Mouse (Mus musculus) layer of hippocampus, adult 2 months (tissue): Measurements from ENCODE around the gene Cpe. TPM values are rescaled to one million over a fixed set of nuclear protein-coding genes. Genes with fewer than 3 reads are reported as not detected.
A peak's percentile ranks its signal among the peaks of the same experiment; 100 is the strongest.

Experiments
- DNase-seq, 2 experiments: peaks; one replicate each; pipeline ENCODE4 v3.0.0; 2022; ENCODE audit warnings: low spot score in 2 of 2
- H3K27ac ChIP-seq: fragments of 200-600 bp; 2 replicates; pipeline ENCODE4 v1.8.1; 2022
- H3K4me3 ChIP-seq: fragments of 200-600 bp; 2 replicates; pipeline ENCODE4 v1.8.1; 2022; ENCODE audit warnings: mild to moderate bottlenecking
- CTCF ChIP-seq: fragments of 200-600 bp; conservative IDR thresholded peaks from 2 replicates; pipeline ENCODE4 v1.8.1; 2022; ENCODE audit warnings: antibody characterized with exemption, mild to moderate bottlenecking, moderate library complexity
- total RNA-seq, 2 experiments: library from RNA; stranded (reverse); gene quantifications; 2 replicates each; pipeline ENCODE4 v1.2.3; 2021

The Cpe gene
- total RNA-seq, 2 experiments from 2014 or later, result 2,581 to 2,789 TPM

DNA sequence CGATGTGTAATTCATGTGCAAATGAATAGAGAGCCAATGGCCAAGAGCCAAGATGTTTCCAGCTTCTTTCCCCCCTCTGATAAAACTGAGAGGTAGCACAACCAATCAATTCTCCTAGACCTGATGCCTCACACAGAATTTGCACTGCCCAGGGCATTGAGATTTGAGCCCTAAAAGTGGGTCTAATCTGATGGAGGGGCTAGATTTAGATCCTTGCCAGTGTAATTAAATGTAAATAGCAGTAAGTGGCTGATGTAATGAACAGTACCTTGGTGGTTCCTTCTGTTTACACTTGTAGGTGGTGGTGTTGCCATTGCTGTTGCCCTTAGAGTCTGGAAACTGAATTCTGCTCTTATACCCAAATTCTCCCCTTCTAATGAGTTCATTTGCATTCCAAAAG is 52.3 kb downstream of the Cpe start:
- Histone ChIP-seq H3K4me3 (no peak overlapping the region), H3K27ac (peak overlapping the region; percentile 93)
- DNase-seq, result no peak
- no peak for TF ChIP-seq CTCF

- no peak for TF ChIP-seq CTCF
- no peak overlapping the region for H3K4me3 ChIP-seq
- DNase-seq, result no peak
- peak overlapping the region; percentile 93 for H3K27ac ChIP-seq
These were observed 53.2 kb downstream of the Cpe start for GRCm38 (mm10) chr8:64639676-64640075.

DNA sequence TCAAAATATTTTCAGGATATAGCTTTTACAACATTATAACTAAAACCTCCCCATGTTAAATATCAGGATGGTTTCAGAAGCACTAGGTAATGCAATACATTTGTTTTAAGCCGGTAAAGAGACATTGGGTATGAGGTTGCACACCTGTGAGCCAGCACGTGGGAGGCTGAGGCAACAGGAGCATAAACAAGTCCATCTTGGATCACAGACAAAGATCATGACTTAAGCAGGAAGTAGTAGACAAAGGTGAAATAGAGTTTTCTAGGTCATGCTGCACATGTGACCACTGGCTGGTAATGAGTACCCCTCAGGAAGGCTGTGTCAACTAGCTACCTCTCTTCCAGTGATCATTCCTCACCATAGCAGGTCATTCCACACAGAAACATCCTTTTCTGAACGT is 58.0 kb downstream of the Cpe start:
- TF ChIP-seq CTCF, result no peak
- no peak for DNase-seq
- H3K4me3 ChIP-seq, result no peak overlapping the region
- H3K27ac ChIP-seq, result peak overlapping the region; percentile 73

DNA sequence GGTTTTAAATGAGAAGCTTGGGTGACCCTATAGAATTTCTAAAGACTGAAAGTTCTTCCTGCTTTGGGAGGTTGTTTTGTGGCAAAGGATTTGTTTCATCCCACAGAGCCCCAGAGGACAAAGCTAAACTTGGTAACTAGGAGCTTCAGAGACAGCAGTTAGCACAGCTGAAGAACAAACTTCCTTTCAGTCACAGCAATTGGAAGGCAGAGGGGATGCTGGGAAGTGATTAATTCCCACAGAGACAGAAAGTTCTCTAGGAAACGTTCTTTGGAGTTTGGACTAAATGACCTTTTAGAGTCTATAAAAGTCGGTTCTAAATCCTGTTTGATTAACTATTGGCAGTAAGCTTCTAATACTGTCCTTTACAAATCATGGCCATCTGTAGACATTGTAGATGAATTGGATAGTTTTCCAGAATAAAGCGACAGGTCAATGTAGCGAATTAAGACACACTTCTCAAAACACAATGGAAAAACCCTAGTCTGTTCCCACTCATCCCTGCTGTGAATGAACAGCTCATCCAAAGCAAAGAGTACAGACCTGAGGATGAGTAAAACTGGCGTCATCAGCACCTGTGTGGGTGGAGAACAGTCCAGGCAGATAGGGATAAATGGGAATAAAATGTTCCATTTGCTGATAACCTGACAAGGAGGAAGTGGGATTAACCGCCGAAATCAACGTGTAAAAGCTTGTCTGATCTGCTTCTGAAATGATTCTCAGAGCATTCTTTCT is 58.6 kb downstream of the Cpe start:
- no peak for TF ChIP-seq CTCF
- Histone ChIP-seq H3K4me3 (no peak overlapping the region), H3K27ac (peak overlapping the region; percentile 73)
- DNase-seq, result peak; percentile 42 to 71

GRCm38 (mm10) chr8:64632169-64632568 is 60.7 kb downstream of the Cpe start:
- H3K27ac ChIP-seq, result peak overlapping the region; percentile 69; the same call in 1 of the 2 replicates
- TF ChIP-seq CTCF, result no peak
- H3K4me3 ChIP-seq, result no peak overlapping the region
- no peak for DNase-seq

DNA sequence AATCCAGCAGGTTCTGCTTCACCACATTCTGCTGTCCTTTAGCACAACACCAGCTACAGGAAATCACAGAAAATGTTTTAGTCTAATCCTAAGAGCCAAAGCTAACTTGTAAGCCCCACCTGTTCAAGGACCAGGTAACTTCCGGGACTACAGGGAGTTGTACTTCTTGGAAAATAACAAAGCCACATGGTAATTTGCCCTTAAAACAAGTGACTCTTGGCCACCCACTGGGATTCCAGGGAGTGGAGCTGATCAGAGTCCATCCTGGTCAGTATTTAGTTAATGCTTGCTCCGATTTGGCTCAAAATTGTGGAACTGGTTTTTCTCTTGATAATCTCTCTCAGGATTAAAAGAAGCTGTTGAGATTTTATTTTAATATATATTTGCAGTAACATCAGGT is 61.1 kb downstream of the Cpe start:
- DNase-seq, result no peak
- peak overlapping the region; percentile 69; the same call in 1 of the 2 replicates for H3K27ac ChIP-seq
- H3K4me3 ChIP-seq, result no peak overlapping the region
- TF ChIP-seq CTCF, result no peak

GRCm38 (mm10) chr8:64629034-64629760 is 63.7 kb downstream of the Cpe start:
- Histone ChIP-seq H3K27ac (peak overlapping the region; percentile 68), H3K4me3 (no peak overlapping the region)
- no peak for DNase-seq
- no peak for TF ChIP-seq CTCF

- TF ChIP-seq CTCF, result no peak
- DNase-seq, result no peak
- peak overlapping the region; percentile 68 for H3K27ac ChIP-seq
- no peak overlapping the region for H3K4me3 ChIP-seq
These were observed 64.8 kb downstream of the Cpe start for GRCm38 (mm10) chr8:64628039-64628438.

GRCm38 (mm10) chr8:64624603-64625037 is 68.2 kb downstream of the Cpe start:
- peak overlapping the region; percentile 0; the same call in 1 of the 2 replicates for H3K4me3 ChIP-seq
- no peak for TF ChIP-seq CTCF
- H3K27ac ChIP-seq, result peak overlapping the region; percentile 89
- DNase-seq, result peak; percentile 48 to 73

DNA sequence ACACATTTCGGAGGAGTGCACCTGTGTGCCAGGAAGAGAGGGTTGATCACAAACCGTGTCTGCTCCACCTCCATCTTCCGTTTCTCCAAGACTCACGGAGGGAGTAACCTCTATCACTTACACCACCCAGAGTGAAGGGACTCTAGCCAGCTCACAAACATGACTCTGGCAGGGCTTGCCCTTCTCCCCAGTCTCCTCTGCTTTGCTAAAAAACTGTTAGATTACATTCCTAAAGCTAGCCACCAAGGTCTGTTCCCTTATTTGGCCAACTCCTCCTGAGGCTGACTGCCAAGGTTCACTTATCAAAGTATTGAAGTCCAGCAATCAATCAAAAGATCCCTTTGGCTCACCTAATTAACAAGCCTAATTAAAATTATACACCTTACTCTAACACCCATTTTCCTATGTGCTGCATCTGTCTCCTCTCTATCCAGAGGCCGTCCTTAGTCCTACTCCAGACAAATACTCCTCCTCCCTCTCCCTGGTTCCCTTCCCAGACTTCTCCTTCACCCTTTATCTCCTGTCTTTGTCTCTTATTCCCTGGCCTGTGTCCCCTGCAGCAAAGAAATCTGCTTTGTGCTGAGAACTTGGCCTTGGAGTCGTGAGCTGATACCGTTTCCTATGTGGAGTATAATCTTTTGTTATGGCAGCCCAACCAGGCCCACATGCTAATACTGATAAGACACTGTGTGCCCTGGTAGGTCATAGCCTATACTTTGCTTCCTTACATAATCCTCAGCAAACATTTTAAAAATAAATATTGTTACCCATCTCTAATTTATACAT is 72.3 kb downstream of the Cpe start:
- Histone ChIP-seq H3K27ac (peak overlapping the region; percentile 78), H3K4me3 (no peak overlapping the region)
- no peak for TF ChIP-seq CTCF
- DNase-seq, result no peak

DNA sequence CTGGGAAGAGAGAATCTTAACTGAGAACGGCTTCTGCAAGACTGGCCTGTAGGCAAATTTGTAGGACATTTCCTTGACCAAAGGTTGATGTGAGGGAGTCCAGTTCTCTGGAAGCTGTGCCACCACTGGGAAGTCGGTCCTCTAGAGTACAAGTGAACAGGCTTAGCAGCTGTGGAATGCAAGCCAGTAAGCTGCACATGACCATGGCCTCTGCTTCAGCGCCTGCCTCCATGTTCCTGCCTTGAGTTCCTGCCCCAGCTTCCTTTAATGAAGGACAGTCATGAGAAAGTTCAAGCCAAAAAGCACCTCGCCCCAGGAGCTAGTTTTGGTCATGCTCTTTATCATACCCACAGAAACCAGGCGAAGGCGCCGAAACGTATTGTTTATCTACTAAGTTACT is 73.2 kb downstream of the Cpe start:
- Histone ChIP-seq H3K4me3 (no peak overlapping the region), H3K27ac (peak overlapping the region; percentile 78)
- DNase-seq, result no peak
- no peak for TF ChIP-seq CTCF

- Histone ChIP-seq H3K4me3 (no peak overlapping the region), H3K27ac (peak overlapping the region; percentile 78)
- peak; percentile 87 for TF ChIP-seq CTCF
- DNase-seq, result peak; percentile 47 to 62
These were observed 74.2 kb downstream of the Cpe start for GRCm38 (mm10) chr8:64618618-64619017.

DNA sequence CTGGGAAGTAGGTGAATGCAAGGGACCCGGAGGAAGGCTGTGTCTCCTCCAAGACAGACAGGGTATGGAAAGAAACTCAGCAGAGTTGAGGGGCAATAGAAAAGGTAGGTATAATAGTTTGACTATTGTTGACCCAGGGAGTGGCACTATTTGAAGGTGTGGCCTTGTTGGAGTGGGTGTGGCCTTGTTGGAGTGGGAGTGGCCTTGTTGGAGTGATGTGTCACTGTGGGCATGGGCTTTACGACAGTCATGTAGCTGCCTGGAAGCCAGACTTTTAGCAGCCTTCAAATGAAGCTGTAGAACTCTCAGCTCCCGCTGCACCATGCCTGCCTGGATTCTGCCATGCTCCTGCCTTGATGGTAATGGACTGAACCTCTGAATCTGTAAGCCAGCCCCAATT is 76.3 kb downstream of the Cpe start:
- Histone ChIP-seq H3K27ac (no peak overlapping the region), H3K4me3 (no peak overlapping the region)
- TF ChIP-seq CTCF, result no peak
- no peak for DNase-seq
